ENCODE assay signal across 18 mouse cellular contexts in the genomic region with DNA sequence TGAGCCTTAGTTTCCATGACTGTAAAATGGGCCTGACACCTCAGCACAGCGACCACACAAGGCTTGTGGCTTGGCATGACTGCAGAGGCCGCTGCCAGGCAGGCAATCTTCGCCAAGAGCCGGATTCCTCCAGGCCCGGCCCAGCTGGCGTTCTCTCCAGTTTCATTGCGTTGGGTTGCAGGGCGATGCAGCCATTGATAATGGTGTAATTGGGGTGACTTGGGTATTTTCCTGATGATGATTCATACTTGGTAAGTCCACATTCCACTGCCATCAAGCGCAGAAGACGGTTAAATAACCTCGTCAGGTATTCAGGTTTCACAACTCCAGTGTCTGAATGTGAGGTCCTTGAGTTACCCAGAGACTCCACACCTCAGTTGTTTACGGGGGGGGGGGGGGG. TPM values are rescaled to one million over a fixed set of nuclear protein-coding genes. Genes with fewer than 3 reads are reported as not detected.
DNase-seq lines count a peak whose midpoint lies in the region; ATAC-seq lines count a peak whose summit lies in the region.
"Had no signal": no experiment of that assay in that cellular context is flagged by ENCODE, and none has a peak within 500 bp of the region (broad histone marks: within the 10 kb centered on the region; RNA-seq: fewer than 3 reads in every experiment).

No protein-coding gene starts in this region.

- H3K9me3 ChIP-seq in embryonic facial prominence, embryonic 14.5 days (ENCODE audit: control insufficient read depth, low read length): no peaks in the 10 kb centered on the region
- no peaks in the 10 kb centered on the region for H3K9me3 ChIP-seq in intestine, embryonic 15.5 days
- H3K9me3 ChIP-seq: limb, embryonic 13.5 days; neural tube, embryonic 13.5 days had no signal

- H3K4me1 ChIP-seq in embryonic facial prominence, embryonic 14.5 days (ENCODE audit: control insufficient read depth, insufficient read depth, low read length): peaks cover 5% of the 10 kb centered on the region; the same call in 1 of the 2 replicates
- no peaks in the 10 kb centered on the region for H3K4me1 ChIP-seq in intestine, embryonic 15.5 days (replicated peaks)

- no peak overlapping the region; the same call in 1 of the 2 replicates for H3K27ac ChIP-seq in embryonic facial prominence, embryonic 14.5 days (replicated peaks; ENCODE audit: low read depth, low read length)
- H3K27ac ChIP-seq in intestine, embryonic 15.5 days: no peak overlapping the region
- H3K27ac ChIP-seq: limb, embryonic 13.5 days; neural tube, embryonic 13.5 days had no signal

- H3K36me3 ChIP-seq in embryonic facial prominence, embryonic 14.5 days (ENCODE audit: control insufficient read depth, insufficient read depth, low read length): no peaks in the 10 kb centered on the region
- H3K36me3 ChIP-seq in intestine, embryonic 15.5 days: no peaks in the 10 kb centered on the region
- H3K36me3 ChIP-seq: neural tube, embryonic 13.5 days had no signal

- 82% methylated on average over 11 of the region's 12 CpGs for WGBS in embryonic facial prominence, embryonic 14.5 days
- 88% methylated on average over 12 of the region's 12 CpGs for WGBS in intestine, embryonic 15.5 days

- no peak overlapping the region for H3K4me3 ChIP-seq in embryonic facial prominence, embryonic 14.5 days (ENCODE audit: low read depth, low read length)
- no peak overlapping the region for H3K4me3 ChIP-seq in intestine, embryonic 15.5 days (replicated peaks)
- H3K4me3 ChIP-seq: limb, embryonic 13.5 days; neural tube, embryonic 13.5 days had no signal

- DNase-seq in cerebellum, postnatal 10 days: peak; percentile 76 to 80
- DNase-seq in cerebellum, adult 9-10 months: no peak
- DNase-seq in layer of hippocampus, postnatal 10 days (ENCODE audit: low spot score in 2 of 2): peak; percentile 59 to 63
- no peak for DNase-seq in layer of hippocampus, adult 8-10 months (ENCODE audit: low spot score in 2 of 2)
- peak; percentile 58 for DNase-seq in embryonic facial prominence, embryonic 14.5 days (ENCODE audit: low spot score)
- peak; percentile 55 for DNase-seq in lung, postnatal 36 days
- DNase-seq in frontal cortex, adult 2 months (ENCODE audit: extremely low spot score in 1 of 2, low spot score in 1 of 2): no peak
- DNase-seq: adrenal gland, postnatal 25 days; B cell, adult 2 months; cerebellum, adult 18-20 months; layer of hippocampus, adult 9-11 months had no signal

- no peak overlapping the region for H3K9ac ChIP-seq in embryonic facial prominence, embryonic 14.5 days (ENCODE audit: low read depth, low read length)
- H3K9ac ChIP-seq in intestine, embryonic 15.5 days: no peak overlapping the region
- H3K9ac ChIP-seq: limb, embryonic 13.5 days; neural tube, embryonic 13.5 days had no signal

- no peaks in the 10 kb centered on the region for H3K27me3 ChIP-seq in embryonic facial prominence, embryonic 14.5 days (replicated peaks; ENCODE audit: control insufficient read depth, insufficient read depth, low read length)
- no peaks in the 10 kb centered on the region for H3K27me3 ChIP-seq in intestine, embryonic 15.5 days (replicated peaks)
- H3K27me3 ChIP-seq: neural tube, embryonic 13.5 days had no signal

- peak; percentile 38; the same call in 1 of the 2 replicates for ATAC-seq in embryonic facial prominence, embryonic 14.5 days (ENCODE audit: low read depth)
- no peak for ATAC-seq in intestine, embryonic 15.5 days
- ATAC-seq: intestine, postnatal 0 days had no signal

- H3K4me2 ChIP-seq in embryonic facial prominence, embryonic 14.5 days (ENCODE audit: low read depth, low read length): no peak overlapping the region
- no peak overlapping the region for H3K4me2 ChIP-seq in intestine, embryonic 15.5 days (replicated peaks)
- H3K4me2 ChIP-seq: limb, embryonic 13.5 days; neural tube, embryonic 13.5 days had no signal

RNA-seq across cellular contexts. Expression of a gene that starts 23.7 kb away (rescaled TPM):
- not detected for total RNA-seq in layer of hippocampus, postnatal 10 days (2021)
- total RNA-seq in layer of hippocampus, adult 8-10 months (2022): not detected
- not detected in 2 replicates for polyA plus RNA-seq in embryonic facial prominence, embryonic 14.5 days (2014; fragmentation: Nextera tagmentation; extraction: Ambion mirVana)
- polyA plus RNA-seq in frontal cortex, adult 2 months (2012; rRNA removed): 0.15 TPM in 1 of 2 replicates, not detected in the other
- polyA plus RNA-seq in intestine, embryonic 15.5 days (2015; fragmentation: Nextera tagmentation; extraction: Ambion mirVana): not detected in 2 replicates
- total RNA-seq: adrenal gland, postnatal 25 days; gastrocnemius, adult 18-20 months; megakaryocyte-erythroid progenitor cell, adult 5-6 weeks had no signal
- polyA plus RNA-seq: heart, postnatal 0 days; intestine, postnatal 0 days; limb, embryonic 13.5 days; neural tube, embryonic 13.5 days had no signal

Comparison
In these comparisons a context has a peak if more than half of its experiments do, and no peak if none do; other contexts are left out.
1. DNase-seq: peak in cerebellum, postnatal 10 days (2 of 2), layer of hippocampus, postnatal 10 days (2 of 2), embryonic facial prominence, embryonic 14.5 days (single experiment) and lung, postnatal 36 days (single experiment); none in cerebellum, adult 9-10 months (single experiment), layer of hippocampus, adult 8-10 months (0 of 2) and frontal cortex, adult 2 months (0 of 2).